Mouse (Mus musculus): ENCODE data around the gene D430042O09Rik.
A peak's percentile ranks its signal among the peaks of the same experiment; 100 is the strongest.
"Not testable (repeated sequence)": the region's sequence is repeated elsewhere in the genome, so short reads cannot be mapped to it uniquely, and the experiment has no call there.

Gene D430042O09Rik

GRCm38 (mm10) chr7:125707593-125708022 is at the start of gene D430042O09Rik, which contains the start of gene Gtf3c1:
D430042O09Rik (plus strand) TSS chr7:125707888.
Gtf3c1 (minus strand) TSS chr7:125707780.
- peak; percentile 98 for DNase-seq (ENCODE audit: low read depth, low spot score)

- DNase-seq (ENCODE audit: low read depth, low spot score): no peak
Measured at GRCm38 (mm10) chr7:125663654-125664053, 44.0 kb upstream of the D430042O09Rik start.

DNA sequence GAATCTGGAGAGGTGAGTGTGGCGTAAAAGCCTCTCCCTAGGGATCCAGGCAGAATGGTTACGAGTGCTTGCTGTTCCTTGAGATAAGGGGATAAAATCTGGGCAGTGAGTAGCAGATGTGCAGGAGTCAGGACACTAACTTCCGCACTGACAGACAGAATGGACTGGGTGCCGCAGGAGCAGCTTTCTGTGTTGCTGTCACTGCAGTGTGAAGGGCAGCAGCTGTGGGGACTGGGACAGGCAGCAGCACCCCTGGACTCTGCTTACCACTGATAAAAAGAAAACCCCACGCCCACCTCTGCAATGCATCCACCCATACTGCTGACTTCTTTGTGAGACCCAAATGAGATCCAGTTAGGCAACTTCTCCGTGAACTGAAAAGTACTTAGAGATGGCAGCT is 36.8 kb upstream of the D430042O09Rik start:
- DNase-seq (ENCODE audit: low read depth, low spot score): no peak

DNA sequence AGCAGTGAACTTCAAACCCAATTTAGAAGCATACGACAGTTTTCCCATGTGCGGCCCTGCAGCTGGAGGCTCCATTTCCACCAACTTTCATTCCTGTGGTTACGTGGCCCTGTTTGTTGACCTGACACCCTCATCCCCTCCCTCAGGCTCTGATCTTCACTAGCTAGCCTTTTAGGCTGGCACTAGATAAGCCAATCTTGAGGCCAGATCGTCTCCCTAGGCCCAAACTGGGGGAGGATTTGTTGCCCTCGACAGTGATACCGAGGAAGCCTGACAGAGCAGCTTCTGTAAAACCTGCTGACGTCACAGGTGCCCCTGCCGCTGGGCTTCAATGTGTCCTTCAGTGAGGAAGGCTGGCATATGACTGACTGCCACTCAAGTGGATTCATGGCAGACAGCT is 36.3 kb upstream of the D430042O09Rik start:
- DNase-seq (ENCODE audit: low read depth, low spot score): no peak

GRCm38 (mm10) chr7:125674916-125675315 is 32.8 kb upstream of the D430042O09Rik start:
- peak; percentile 75 for DNase-seq (ENCODE audit: low read depth, low spot score)

GRCm38 (mm10) chr7:125678756-125679155 is 28.9 kb upstream of the D430042O09Rik start:
- no peak for DNase-seq (ENCODE audit: low read depth, low spot score)

DNA sequence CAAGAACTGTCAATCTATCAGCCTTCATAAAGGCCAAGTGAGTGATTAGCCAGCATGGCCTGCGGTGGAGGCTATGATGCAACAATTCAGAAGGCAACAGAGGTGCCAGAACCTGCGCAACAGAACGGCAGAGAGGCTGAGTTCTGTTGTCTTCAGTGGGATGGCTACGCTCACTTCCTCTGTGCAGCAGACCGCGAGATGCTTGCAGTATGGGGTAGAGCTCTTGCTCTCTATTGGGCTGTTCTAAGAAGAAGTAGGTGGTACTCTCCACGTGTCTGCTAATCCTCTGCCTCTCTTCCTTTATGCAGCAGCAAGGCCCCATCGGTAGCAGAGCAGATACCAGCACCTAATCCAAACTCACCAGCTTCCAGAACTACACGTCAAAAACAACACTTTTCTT is 27.8 kb upstream of the D430042O09Rik start:
- DNase-seq (ENCODE audit: low read depth, low spot score): no peak

- DNase-seq (ENCODE audit: low read depth, low spot score): no peak
Measured at GRCm38 (mm10) chr7:125690516-125690915, 17.2 kb upstream of the D430042O09Rik start.

DNA sequence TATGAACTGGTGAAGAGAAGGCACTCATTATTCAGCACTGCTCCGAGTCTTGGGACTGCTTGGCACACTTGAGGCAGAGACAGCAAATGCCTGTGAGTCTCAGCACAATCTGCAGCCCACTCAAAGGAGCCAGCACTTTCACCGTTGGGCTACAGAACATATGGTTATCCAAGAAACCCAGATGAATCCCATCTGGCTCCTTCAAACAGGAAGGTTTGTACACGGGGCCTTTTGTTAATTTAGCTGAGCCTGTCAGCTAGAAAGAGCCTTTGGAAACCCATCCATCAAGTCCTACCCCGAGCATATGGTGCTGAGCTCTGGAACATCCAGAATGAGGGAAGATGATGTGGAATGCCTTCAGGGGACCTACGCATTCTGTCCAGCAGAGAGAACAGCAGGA is 13.6 kb upstream of the D430042O09Rik start:
- no peak for DNase-seq (ENCODE audit: low read depth, low spot score)

GRCm38 (mm10) chr7:125702791-125703190 is 4.9 kb upstream of the D430042O09Rik start:
- no peak for DNase-seq (ENCODE audit: low read depth, low spot score)

GRCm38 (mm10) chr7:125707186-125707585 is 502 bp upstream of the D430042O09Rik start:
- peak; percentile 61 for DNase-seq (ENCODE audit: low read depth, low spot score)

DNA sequence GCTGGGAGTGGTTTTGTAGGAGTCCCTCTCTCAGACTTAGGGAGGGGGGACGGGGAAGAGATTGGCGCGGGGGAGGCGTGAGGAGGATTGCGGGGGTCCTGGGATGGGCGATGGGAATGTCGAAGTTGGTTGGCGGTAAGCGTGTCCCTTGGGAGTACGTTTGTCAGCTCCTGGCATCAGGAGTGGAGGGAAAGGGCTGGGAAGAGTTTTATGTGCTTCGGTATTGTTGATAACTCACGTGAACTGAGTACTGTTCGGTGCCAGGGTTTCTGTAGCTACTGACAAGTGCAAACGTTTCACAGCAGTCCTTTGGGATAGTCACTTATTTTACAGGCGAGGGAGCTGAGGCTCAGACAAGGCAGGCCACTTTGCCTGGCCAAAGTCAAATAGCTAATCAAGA is 412 bp downstream of the D430042O09Rik start:
- peak; percentile 13 for DNase-seq (ENCODE audit: low read depth, low spot score)

- DNase-seq (ENCODE audit: low read depth, low spot score): not testable (repeated sequence)
Measured at GRCm38 (mm10) chr7:125713542-125714055, 5.9 kb downstream of the D430042O09Rik start.

GRCm38 (mm10) chr7:125714803-125715202 is 7.1 kb downstream of the D430042O09Rik start:
- no peak for DNase-seq (ENCODE audit: low read depth, low spot score)

DNA sequence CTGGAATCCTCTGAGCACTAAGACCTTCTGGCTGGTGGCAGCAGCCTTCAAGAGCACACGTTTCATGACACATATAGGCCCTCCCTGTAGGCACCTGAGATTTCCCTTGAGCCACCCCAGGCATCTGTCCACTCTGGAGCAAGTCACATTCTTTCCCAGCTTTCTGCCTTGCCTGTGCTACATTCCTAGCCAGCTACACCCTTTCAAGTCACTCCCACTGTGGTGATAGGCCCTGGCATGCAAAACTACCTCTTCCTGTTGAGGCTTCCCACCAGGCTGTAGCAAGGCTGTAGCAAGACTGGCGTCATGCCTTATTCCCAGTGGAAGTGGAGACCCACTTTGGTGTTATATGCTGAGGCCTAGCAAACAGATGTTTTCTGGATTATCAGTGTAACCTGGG is 9.0 kb downstream of the D430042O09Rik start:
- peak; percentile 72 for DNase-seq (ENCODE audit: low read depth, low spot score)

DNA sequence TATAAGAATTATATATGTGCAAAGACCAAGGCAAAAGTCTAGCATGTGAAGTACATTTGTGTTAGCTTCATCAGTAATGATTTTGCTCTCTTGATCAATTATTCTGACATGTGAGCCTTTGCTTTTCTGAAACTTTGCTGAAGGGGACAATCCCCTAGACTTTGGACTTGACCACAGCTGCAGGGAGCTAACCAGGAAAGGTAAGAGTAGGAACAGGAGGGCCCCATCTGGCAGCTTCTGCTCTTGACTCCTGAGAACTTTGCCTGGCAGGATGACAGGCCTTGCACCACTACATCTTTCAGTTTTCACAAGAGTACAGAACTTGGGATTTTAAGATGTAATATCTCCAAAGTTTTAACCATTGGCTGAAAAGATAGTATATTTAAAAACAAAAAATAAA is 9.9 kb downstream of the D430042O09Rik start:
- DNase-seq (ENCODE audit: low read depth, low spot score): no peak

GRCm38 (mm10) chr7:125720370-125720769 is 12.7 kb downstream of the D430042O09Rik start:
- no peak for DNase-seq (ENCODE audit: low read depth, low spot score)

GRCm38 (mm10) chr7:125721033-125721432 is 13.3 kb downstream of the D430042O09Rik start:
- no peak for DNase-seq (ENCODE audit: low read depth, low spot score)

- no peak for DNase-seq (ENCODE audit: low read depth, low spot score)
Measured at GRCm38 (mm10) chr7:125722127-125722526, 14.4 kb downstream of the D430042O09Rik start.

GRCm38 (mm10) chr7:125723189-125723972 is 15.7 kb downstream of the D430042O09Rik start:
- peak; percentile 60 for DNase-seq (ENCODE audit: low read depth, low spot score)

DNA sequence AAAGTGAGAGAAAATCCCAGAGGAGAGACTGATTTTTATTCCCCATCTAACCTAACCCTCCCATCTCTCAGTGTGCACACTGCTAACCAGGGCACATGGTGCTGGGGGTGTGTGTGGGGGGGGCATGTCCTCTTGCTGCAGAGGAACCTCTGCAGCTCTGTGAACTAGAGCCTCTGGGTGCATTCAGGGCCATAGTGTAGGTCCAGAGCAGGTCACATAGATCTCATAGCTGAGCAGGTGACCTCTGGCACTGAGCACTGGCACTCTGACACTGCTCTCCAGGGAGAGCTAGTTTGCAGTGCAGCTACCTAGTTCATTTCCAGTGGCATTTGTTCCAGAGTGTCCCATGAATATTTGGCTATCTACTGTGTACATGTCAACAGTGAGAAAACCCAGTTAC is 24.0 kb downstream of the D430042O09Rik start:
- no peak for DNase-seq (ENCODE audit: low read depth, low spot score)

DNA sequence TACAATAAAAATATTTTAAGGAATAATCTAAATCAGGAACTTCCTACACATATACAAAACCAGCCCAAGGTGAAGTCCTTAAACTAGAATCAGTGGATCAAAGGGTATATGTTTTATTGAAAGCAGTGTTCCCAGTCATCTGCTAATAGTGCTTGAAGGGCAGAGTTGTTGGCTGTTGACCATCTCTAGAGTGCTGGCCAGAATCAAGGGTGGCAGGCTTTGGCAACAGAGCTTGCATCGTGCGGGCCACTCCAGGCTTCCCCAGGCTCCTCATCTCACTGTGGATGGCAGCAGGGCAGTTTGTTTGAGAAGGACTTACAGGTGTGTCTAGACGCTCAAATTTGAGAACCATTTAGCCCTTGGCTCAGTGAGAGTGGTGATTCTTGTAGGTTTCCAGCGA is 26.1 kb downstream of the D430042O09Rik start:
- no peak for DNase-seq (ENCODE audit: low read depth, low spot score)

GRCm38 (mm10) chr7:125736366-125737015 is 28.8 kb downstream of the D430042O09Rik start:
- no peak for DNase-seq (ENCODE audit: low read depth, low spot score)

Measured in 3T3-L1 (cell line).